Mouse (Mus musculus): ENCODE results near the gene Dnajc15.

- TF ChIP-seq CTCF (IDR thresholded peaks at IDR 0.05; ENCODE audit: low read depth, low read length) (no peak), POLR2A (IDR thresholded peaks at IDR 0.05; ENCODE audit: borderline replicate concordance, low read depth, low read length) (no peak)
These were observed 30.5 kb upstream of the Dnajc15 start for GRCm38 (mm10) chr14:77905466-77905865.
